Mouse (Mus musculus): ENCODE results near the gene Def6.

DNA sequence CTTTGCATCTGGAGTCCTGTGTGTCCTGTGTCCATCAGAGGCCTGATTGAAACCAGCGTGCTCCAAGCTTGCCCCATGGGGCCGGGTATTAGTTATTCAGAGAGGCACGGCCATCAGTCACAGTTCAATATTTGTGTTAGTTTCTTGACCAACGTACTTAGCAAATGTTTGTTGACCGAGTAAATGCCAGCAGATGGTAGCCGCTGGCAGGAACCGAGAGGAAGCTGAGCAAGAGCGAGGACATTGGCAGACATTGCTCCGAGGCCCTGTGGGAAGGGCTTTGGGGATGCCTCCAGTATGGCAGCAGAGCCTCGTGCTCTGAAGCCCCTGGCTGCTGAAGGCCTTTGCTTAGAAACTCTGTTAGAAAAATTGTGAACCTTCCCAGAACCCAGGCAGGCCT is 70.1 kb downstream of the Def6 start:
- TF ChIP-seq CTCF (IDR thresholded peaks at IDR 0.05) (no peak), EP300 (IDR thresholded peaks at IDR 0.05) (no peak)
